ENCODE assay signal across 9 mouse cellular contexts in the genomic region with DNA sequence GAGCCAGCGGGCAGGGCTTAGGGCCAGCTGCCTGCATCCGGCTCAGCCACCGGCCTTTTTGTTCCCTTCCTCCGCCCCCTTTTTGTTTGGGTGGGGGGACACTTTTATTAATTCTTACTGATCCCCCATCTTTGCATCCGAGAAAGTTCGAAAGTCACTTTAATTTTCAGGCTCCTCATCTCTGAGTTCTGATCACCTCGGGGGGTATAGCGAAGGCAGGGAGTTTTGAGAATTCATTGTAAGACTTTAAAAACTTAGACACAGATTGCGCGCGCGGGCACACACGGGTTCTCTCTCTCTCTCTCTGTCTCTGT. TPM values are rescaled to one million over a fixed set of nuclear protein-coding genes. Genes with fewer than 3 reads are reported as not detected.
A peak's percentile ranks its signal among the peaks of the same experiment; 100 is the strongest.
DNase-seq lines count a peak whose midpoint lies in the region; ATAC-seq and TF ChIP-seq lines count a peak whose summit lies in the region.
"Had no signal": no experiment of that assay in that cellular context is flagged by ENCODE, and none has a peak within 500 bp of the region (broad histone marks: within the 10 kb centered on the region; RNA-seq: fewer than 3 reads in every experiment).

No protein-coding gene starts in this region.

- H3K4me1 ChIP-seq in heart, adult 2 months (ENCODE audit: control insufficient read depth, insufficient read depth, low read length): no peaks in the 10 kb centered on the region
- H3K4me1 ChIP-seq in testis, adult 2 months (ENCODE audit: control insufficient read depth, insufficient read depth, low read length): peaks cover 13% of the 10 kb centered on the region
- no peaks in the 10 kb centered on the region; the same call in 1 of the 2 replicates for H3K4me1 ChIP-seq in liver, embryonic 15.5 days (replicated peaks)

- no peak for TF ChIP-seq CTCF in heart, adult 2 months (IDR thresholded peaks at IDR 0.05)
- TF ChIP-seq CTCF in testis, adult 2 months (IDR thresholded peaks at IDR 0.05; ENCODE audit: control insufficient read depth, insufficient read depth, insufficient replicate concordance, low read depth, low read length): no peak

- TF ChIP-seq EP300 in heart, adult 2 months (IDR thresholded peaks at IDR 0.05; ENCODE audit: insufficient read depth, low read depth, low read length): no peak

- H3K36me3 ChIP-seq in heart, adult 2 months (ENCODE audit: control insufficient read depth, insufficient read depth, low read length): no peaks in the 10 kb centered on the region; the same call in none of the 2 replicates
- H3K36me3 ChIP-seq in testis, adult 2 months (ENCODE audit: control insufficient read depth, insufficient read depth, low read length): no peaks in the 10 kb centered on the region
- no peaks in the 10 kb centered on the region for H3K36me3 ChIP-seq in liver, embryonic 15.5 days (replicated peaks)

- H3K4me2 ChIP-seq in liver, embryonic 15.5 days: peak overlapping the region; percentile 68

- peak overlapping the region; percentile 88 for H3K27ac ChIP-seq in heart, adult 2 months
- 0 out of 2 replicates have a peak overlapping the region, but pooled peaks have one; percentile 14 for H3K27ac ChIP-seq in testis, adult 2 months (ENCODE audit: control insufficient read depth, insufficient read depth, low read depth, low read length)
- no peak overlapping the region for H3K27ac ChIP-seq in liver, embryonic 15.5 days (replicated peaks)

- no peak for ATAC-seq in liver, embryonic 15.5 days (ENCODE audit: insufficient read depth)

- DNase-seq in heart, adult 2 months: no peak
- DNase-seq in heart, adult 8-10 months (ENCODE audit: low spot score): no peak
- no peak for DNase-seq in testis, postnatal 14 days (ENCODE audit: low spot score)
- no peak for DNase-seq in urinary bladder, adult 18-20 months (ENCODE audit: low spot score in 2 of 2)
- DNase-seq in left cerebral cortex, postnatal 25 days (ENCODE audit: low spot score in 2 of 2): no peak
- DNase-seq in ovary, postnatal 14 days (ENCODE audit: low spot score): no peak

- no peaks in the 10 kb centered on the region for H3K9me3 ChIP-seq in liver, embryonic 15.5 days (replicated peaks)

- peak overlapping the region; percentile 87; the same call in 1 of the 2 replicates for H3K9ac ChIP-seq in heart, adult 2 months (ENCODE audit: low read depth, low read length)
- H3K9ac ChIP-seq in liver, embryonic 15.5 days: no peak overlapping the region

- TF ChIP-seq POLR2A in heart, adult 2 months (IDR thresholded peaks at IDR 0.05; ENCODE audit: insufficient read depth, low read depth, low read length): peak; percentile 13
- no peak for TF ChIP-seq POLR2A in testis, adult 2 months (IDR thresholded peaks at IDR 0.05; ENCODE audit: control insufficient read depth, low read depth, low read length)

- under 1% methylated on average over 13 of the region's 13 CpGs for WGBS in heart, adult 2 months
- WGBS in liver, embryonic 15.5 days (ENCODE audit: insufficient replicate concordance): 1% methylated on average over 13 of the region's 13 CpGs

- H3K27me3 ChIP-seq in heart, adult 2 months (ENCODE audit: control insufficient read depth, insufficient read depth, low read length): no peaks in the 10 kb centered on the region
- no peaks in the 10 kb centered on the region for H3K27me3 ChIP-seq in testis, adult 2 months (ENCODE audit: control insufficient read depth, insufficient read depth, low read length)
- H3K27me3 ChIP-seq in liver, embryonic 15.5 days: peaks cover 69% of the 10 kb centered on the region

- intact Hi-C loops in heart, adult 2 months (cut with DNase I): loop anchor here (2.0 to 5.0 kb wide), 9 partner anchors 105 to 560 kb away; no protein-coding TSS in a partner anchor
- intact Hi-C loops in left cerebral cortex, postnatal 25 days (cut with DNase I): loop anchor here (5.0 kb wide), 7 partner anchors 130 to 335 kb away; no protein-coding TSS in a partner anchor

- peak overlapping the region; percentile 83 for H3K4me3 ChIP-seq in heart, adult 2 months
- peak overlapping the region; percentile 76 for H3K4me3 ChIP-seq in testis, adult 2 months (ENCODE audit: control insufficient read depth, low read depth, low read length)
- H3K4me3 ChIP-seq in liver, embryonic 15.5 days (replicated peaks): peak overlapping the region; percentile 48

- no peaks in the 10 kb centered on the region for H3K79me2 ChIP-seq in heart, adult 2 months (replicated peaks; ENCODE audit: control insufficient read depth, insufficient read depth, low read length)

RNA-seq across cellular contexts. Expression of a gene that starts 0.6 kb away (rescaled TPM):
- 10 to 100 TPM; 26.3 to 26.4 TPM for total RNA-seq in heart, adult 2 months (2021)
- 16.0 and 18.8 TPM in 2 replicates for polyA plus RNA-seq in heart, adult 2 months (2012; rRNA removed)
- 10 to 100 TPM; 17.6 to 23.8 (median 21.2) TPM for total RNA-seq in heart, adult 8-10 months (2022)
- 2.5 and 6.9 TPM in 2 replicates for polyA plus RNA-seq in testis, adult 2 months (2012; rRNA removed)
- 3.2 and 3.5 TPM in 2 replicates for polyA plus RNA-seq in liver, embryonic 15.5 days (2015; fragmentation: Nextera tagmentation; extraction: Ambion mirVana)
- total RNA-seq in left cerebral cortex, postnatal 25 days (2021): 10 to 100 TPM in 1 of 2 experiments, 1 to 10 TPM in 1; 9.6 to 10.4 TPM
- total RNA-seq: monocyte, adult 5-6 weeks had no signal
